Mouse (Mus musculus) midbrain, embryonic 11.5 days (tissue): Measurements from ENCODE around the gene Ankrd54. TPM values are rescaled to one million over a fixed set of nuclear protein-coding genes. Genes with fewer than 3 reads are reported as not detected.

Experiments
- ATAC-seq: fragments of 200-750 bp; cut with Nextera tagmentation; 2 replicates; pipeline ENCODE4 v1.8.0; 2017; ENCODE audit warnings: moderate TSS enrichment, moderate library complexity; ENCODE audit not compliant: low FRiP score
- DNase-seq: peaks from one replicate; pipeline ENCODE4 v3.0.0; 2015; ENCODE audit warnings: low spot score; ENCODE audit errors: missing footprints
- H3K27ac ChIP-seq: fragments of 300-500 bp; sonication (generic); 2 replicates; pipeline ENCODE4 v1.5.1; 2014; ENCODE audit warnings: low read depth, low read length
- H3K27me3 ChIP-seq: fragments of 300-500 bp; sonication (generic); 2 replicates; pipeline ENCODE4 v1.6.1; 2014; ENCODE audit warnings: mild to moderate bottlenecking, low read length, moderate library complexity, mixed read lengths; ENCODE audit not compliant: control insufficient read depth, insufficient read depth
- H3K36me3 ChIP-seq: fragments of 300-500 bp; sonication (generic); 2 replicates; pipeline ENCODE4 v1.6.1; 2014; ENCODE audit warnings: mild to moderate bottlenecking, low read length, moderate library complexity, mixed read lengths; ENCODE audit not compliant: control insufficient read depth, insufficient read depth
- H3K4me1 ChIP-seq: fragments of 300-500 bp; sonication (generic); 2 replicates; pipeline ENCODE4 v1.6.1; 2014; ENCODE audit warnings: low read length; ENCODE audit not compliant: control insufficient read depth, insufficient read depth
- H3K4me2 ChIP-seq: fragments of 300-500 bp; sonication (generic); 2 replicates; pipeline ENCODE4 v1.6.1; 2014; ENCODE audit warnings: mild to moderate bottlenecking, moderate library complexity
- H3K4me3 ChIP-seq: fragments of 300-500 bp; sonication (generic); 2 replicates; pipeline ENCODE4 v1.5.1; 2014; ENCODE audit warnings: low read depth, low read length
- H3K9ac ChIP-seq: fragments of 300-500 bp; sonication (generic); 2 replicates; pipeline ENCODE4 v1.6.1; 2014; ENCODE audit warnings: low read length
- H3K9me3 ChIP-seq: fragments of 300-500 bp; sonication (generic); 2 replicates; pipeline ENCODE4 v1.6.1; 2016; ENCODE audit warnings: low read length; ENCODE audit not compliant: control insufficient read depth
- WGBS: fragments of 180-500 bp; shearing (Covaris S2); extraction: QIAGEN DNeasy Blood & Tissue Kit; methylation state at CpG from one replicate; pipeline ENCODE4 v1.1.7; 2014; 5-methylcytosine and 5-hydroxymethylcytosine counted together
- polyA plus RNA-seq: library from polyadenylated mRNA; unstranded; fragments of >200 nt; fragmentation: Nextera tagmentation; extraction: Ambion mirVana; gene quantifications from 2 replicates; pipeline ENCODE4 v1.2.1, GENCODE M21; 2014

Ankrd54 gene
- polyA plus RNA-seq, 1 experiment from 2014 or later, result 53.5 TPM

- H3K27me3 ChIP-seq, result no peaks in the 10 kb centered on the region
- no peak overlapping the region for H3K4me2 ChIP-seq
- no peak overlapping the region for H3K27ac ChIP-seq
- ATAC-seq (no peak), DNase-seq (no peak)
- H3K9ac ChIP-seq, result no peak overlapping the region
- H3K4me3 ChIP-seq, result no peak overlapping the region
- no peaks in the 10 kb centered on the region for H3K9me3 ChIP-seq
- peaks cover 3% of the 10 kb centered on the region for H3K4me1 ChIP-seq
- H3K36me3 ChIP-seq, result no peaks in the 10 kb centered on the region
- 70% methylated on average over 10 of the region's 10 CpGs for WGBS
Measured at GRCm38 (mm10) chr15:79103264-79103663, 40.6 kb upstream of the Ankrd54 start.

DNA sequence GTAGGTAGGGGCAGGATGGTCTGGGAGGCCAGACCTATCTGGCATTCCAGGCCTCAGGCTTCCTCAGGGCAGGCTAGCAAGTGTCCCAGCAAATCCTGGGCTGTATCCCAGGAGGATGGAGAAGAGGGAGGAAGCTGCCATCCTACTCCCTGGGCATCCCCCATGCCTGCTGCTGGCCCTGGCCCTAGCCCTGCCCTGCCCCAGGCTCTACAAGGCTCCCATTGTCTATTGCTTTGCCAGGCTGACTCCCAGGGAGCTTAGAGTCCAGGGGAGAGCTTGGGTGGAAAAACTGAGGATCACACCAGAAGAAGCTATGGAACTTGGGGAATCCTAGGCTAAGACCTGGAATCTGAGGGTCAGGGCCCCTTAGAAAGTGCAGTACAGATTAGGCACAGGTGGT is 38.8 kb upstream of the Ankrd54 start:
- Histone ChIP-seq H3K4me3 (no peak overlapping the region), H3K9me3 (no peaks in the 10 kb centered on the region), H3K27me3 (no peaks in the 10 kb centered on the region), H3K4me2 (no peak overlapping the region), H3K9ac (no peak overlapping the region), H3K4me1 (no peaks in the 10 kb centered on the region), H3K36me3 (no peaks in the 10 kb centered on the region), H3K27ac (no peak overlapping the region)
- ATAC-seq, result no peak
- DNase-seq, result no peak

DNA sequence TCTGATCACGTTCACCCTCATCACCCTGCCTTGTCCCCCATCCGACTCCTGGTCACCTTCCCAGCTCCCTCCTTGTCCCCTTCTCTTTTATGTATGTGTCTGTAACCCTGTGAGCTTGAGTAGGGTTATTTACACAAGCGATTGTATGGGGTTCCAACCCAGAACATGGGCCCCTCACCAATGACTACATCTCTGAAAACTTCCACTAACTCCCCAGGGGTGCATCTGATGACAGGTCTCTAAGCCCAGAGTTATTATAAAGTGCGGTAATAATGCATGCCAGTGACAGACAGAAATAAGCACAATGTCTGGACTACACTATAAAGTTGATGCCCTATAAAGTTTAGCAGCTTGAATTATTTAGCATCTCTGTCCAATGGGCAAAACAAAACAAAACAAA is 37.7 kb upstream of the Ankrd54 start:
- no peak overlapping the region for H3K27ac ChIP-seq
- H3K36me3 ChIP-seq, result no peaks in the 10 kb centered on the region; the same call in 1 of the 2 replicates
- DNase-seq (no peak), ATAC-seq (no peak)
- WGBS, result 76% methylated on average over 4 of the region's 4 CpGs
- H3K9ac ChIP-seq, result no peak overlapping the region
- no peaks in the 10 kb centered on the region for H3K9me3 ChIP-seq
- H3K27me3 ChIP-seq, result no peaks in the 10 kb centered on the region
- H3K4me3 ChIP-seq, result no peak overlapping the region
- H3K4me1 ChIP-seq, result no peaks in the 10 kb centered on the region
- no peak overlapping the region for H3K4me2 ChIP-seq

- H3K4me3 ChIP-seq, result no peak overlapping the region
- H3K27me3 ChIP-seq, result no peaks in the 10 kb centered on the region
- H3K4me1 ChIP-seq, result no peaks in the 10 kb centered on the region
- H3K9ac ChIP-seq, result no peak overlapping the region
- H3K4me2 ChIP-seq, result no peak overlapping the region
- H3K9me3 ChIP-seq, result no peaks in the 10 kb centered on the region
- no peak for ATAC-seq
- H3K36me3 ChIP-seq, result no peaks in the 10 kb centered on the region; the same call in 1 of the 2 replicates
- H3K27ac ChIP-seq, result no peak overlapping the region
- no peak for DNase-seq
- WGBS, result 57% methylated on average over 4 of the region's 4 CpGs
Measured at GRCm38 (mm10) chr15:79099456-79099855, 36.8 kb upstream of the Ankrd54 start.

DNA sequence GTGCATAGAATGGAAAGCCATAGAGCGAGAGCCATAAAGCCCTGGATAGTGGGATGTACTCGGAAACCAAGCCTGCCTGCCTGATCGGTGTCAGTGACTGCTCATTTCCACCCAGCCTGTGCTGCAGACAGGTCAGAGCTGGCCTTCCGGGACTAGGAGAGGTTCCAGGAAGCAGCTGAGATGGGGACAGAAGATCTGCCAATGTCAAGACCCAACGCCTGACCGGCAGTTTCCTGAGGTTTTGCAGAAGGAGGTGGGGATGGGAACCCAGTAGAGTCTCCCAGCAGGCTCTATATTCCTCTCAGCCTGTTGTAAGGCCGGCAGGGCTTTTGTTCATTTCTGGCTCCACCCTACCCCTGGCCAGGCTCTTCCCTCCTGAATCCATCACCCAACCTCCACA is 36.2 kb upstream of the Ankrd54 start:
- H3K27ac ChIP-seq, result no peak overlapping the region
- 58% methylated on average over 7 of the region's 7 CpGs for WGBS
- no peak for ATAC-seq

DNA sequence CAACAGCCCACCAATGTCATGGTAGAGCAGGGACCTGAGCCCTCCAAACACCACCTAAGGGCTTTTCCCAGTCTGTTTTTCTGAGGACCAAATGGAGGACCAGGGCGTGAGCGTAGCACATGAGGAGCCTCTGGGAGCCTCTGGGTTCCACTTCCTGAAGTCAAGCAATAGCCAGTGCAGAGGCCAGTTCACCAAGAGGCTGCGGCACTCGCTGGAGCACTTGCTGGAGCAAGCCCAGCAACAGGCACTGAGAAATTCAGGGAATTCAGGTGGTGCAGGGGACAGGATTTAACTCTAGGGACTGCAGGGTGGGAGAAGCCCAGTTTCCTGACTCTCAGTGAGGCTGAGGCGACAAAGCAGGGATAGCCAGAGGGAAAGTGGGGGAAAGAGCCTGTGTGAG is 35.5 kb upstream of the Ankrd54 start:
- no peak for DNase-seq
- Histone ChIP-seq H3K36me3 (peaks cover 12% of the 10 kb centered on the region; the same call in 1 of the 2 replicates), H3K9ac (no peak overlapping the region), H3K9me3 (no peaks in the 10 kb centered on the region), H3K27ac (no peak overlapping the region), H3K4me3 (no peak overlapping the region), H3K4me1 (no peaks in the 10 kb centered on the region), H3K4me2 (no peak overlapping the region), H3K27me3 (no peaks in the 10 kb centered on the region)
- no peak for ATAC-seq
- 71% methylated on average over 5 of the region's 5 CpGs for WGBS

More for the DNA sequence above, 36.2 kb upstream of the Ankrd54 start:
- Histone ChIP-seq H3K9ac (no peak overlapping the region), H3K27me3 (no peaks in the 10 kb centered on the region), H3K4me1 (no peaks in the 10 kb centered on the region), H3K4me3 (no peak overlapping the region), H3K36me3 (peaks cover 6% of the 10 kb centered on the region; the same call in 1 of the 2 replicates), H3K4me2 (no peak overlapping the region), H3K9me3 (no peaks in the 10 kb centered on the region)
- no peak for DNase-seq

DNA sequence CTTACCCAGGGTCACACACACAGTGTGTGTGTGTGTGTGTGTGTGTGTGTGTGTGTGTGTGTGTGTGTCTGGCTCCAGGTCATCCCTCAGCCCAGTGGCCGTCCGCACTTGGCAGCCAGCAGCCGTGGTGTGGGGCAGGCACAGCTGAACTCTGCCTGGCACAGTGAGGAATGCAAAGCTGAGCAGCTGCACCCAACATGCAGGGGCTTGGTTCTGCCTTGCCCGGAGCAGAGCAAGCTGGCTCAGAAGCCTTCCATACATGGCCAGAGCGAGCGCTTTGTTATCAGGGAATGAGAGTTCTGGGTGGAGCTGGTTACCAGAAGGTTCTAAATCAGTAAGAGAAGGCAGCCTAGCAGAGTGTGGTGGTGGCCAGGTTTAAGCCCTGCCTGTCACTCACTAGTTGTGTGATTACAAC is 34.9 kb upstream of the Ankrd54 start:
- Histone ChIP-seq H3K27me3 (no peaks in the 10 kb centered on the region), H3K4me3 (no peak overlapping the region), H3K27ac (no peak overlapping the region), H3K4me1 (no peaks in the 10 kb centered on the region), H3K9ac (no peak overlapping the region), H3K9me3 (no peaks in the 10 kb centered on the region), H3K4me2 (no peak overlapping the region), H3K36me3 (peaks cover 12% of the 10 kb centered on the region; the same call in 1 of the 2 replicates)
- DNase-seq (no peak), ATAC-seq (no peak)
- 65% methylated on average over 6 of the region's 6 CpGs for WGBS

DNA sequence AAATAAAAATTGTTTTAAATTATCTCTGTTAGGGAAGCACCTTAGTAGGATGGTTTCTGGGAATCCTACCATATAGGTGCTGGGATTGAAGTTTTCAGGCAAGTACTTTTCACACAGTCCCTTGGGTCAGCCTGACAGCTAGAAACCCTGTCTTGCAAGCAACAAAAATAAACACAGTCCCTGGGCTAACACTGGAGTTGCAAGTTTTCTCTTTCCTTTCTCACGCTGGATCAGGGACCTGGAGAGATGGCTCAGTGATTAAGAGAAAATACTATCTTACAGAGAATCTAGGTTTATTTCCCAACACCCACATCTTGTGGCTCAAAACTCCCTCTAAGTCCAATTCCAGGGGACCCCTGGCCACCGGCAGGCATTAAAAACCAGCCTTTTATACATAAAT is 34.4 kb upstream of the Ankrd54 start:
- H3K4me3 ChIP-seq, result no peak overlapping the region
- H3K27me3 ChIP-seq, result no peaks in the 10 kb centered on the region
- H3K9me3 ChIP-seq, result no peaks in the 10 kb centered on the region
- H3K27ac ChIP-seq, result no peak overlapping the region
- WGBS, result 45% methylated on average over 2 of the region's 2 CpGs
- no peak overlapping the region for H3K4me2 ChIP-seq
- DNase-seq, result no peak
- H3K36me3 ChIP-seq, result peaks cover 15% of the 10 kb centered on the region; the same call in 1 of the 2 replicates
- ATAC-seq, result no peak
- H3K9ac ChIP-seq, result no peak overlapping the region
- no peaks in the 10 kb centered on the region for H3K4me1 ChIP-seq

DNA sequence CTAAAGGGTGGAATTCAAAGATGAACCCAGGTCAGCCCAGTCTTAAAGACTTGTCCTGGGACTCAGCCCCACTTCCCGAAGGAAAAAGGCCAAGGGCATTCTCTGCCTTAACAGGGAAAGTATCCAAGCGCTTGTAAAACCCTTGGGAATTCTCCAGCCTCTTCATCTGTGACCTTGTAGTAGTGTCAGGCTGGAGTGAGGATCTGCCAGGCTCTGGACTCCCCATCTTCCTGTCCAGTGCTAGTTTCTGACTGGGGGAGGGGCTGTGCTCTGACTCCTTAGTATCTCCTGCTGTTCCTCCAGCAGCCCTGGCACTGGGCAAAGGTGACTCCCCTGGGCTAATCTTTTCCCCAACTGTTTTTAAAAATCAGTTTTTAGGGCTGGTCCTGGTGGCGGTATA is 33.9 kb upstream of the Ankrd54 start:
- no peak for ATAC-seq
- H3K4me2 ChIP-seq, result no peak overlapping the region
- H3K36me3 ChIP-seq, result peaks cover 16% of the 10 kb centered on the region; the same call in 1 of the 2 replicates
- H3K27ac ChIP-seq, result no peak overlapping the region
- H3K4me3 ChIP-seq, result no peak overlapping the region
- no peak for DNase-seq
- 75% methylated on average over 3 of the region's 3 CpGs for WGBS
- no peak overlapping the region for H3K9ac ChIP-seq
- no peaks in the 10 kb centered on the region for H3K27me3 ChIP-seq
- no peaks in the 10 kb centered on the region for H3K9me3 ChIP-seq
- no peaks in the 10 kb centered on the region for H3K4me1 ChIP-seq

DNA sequence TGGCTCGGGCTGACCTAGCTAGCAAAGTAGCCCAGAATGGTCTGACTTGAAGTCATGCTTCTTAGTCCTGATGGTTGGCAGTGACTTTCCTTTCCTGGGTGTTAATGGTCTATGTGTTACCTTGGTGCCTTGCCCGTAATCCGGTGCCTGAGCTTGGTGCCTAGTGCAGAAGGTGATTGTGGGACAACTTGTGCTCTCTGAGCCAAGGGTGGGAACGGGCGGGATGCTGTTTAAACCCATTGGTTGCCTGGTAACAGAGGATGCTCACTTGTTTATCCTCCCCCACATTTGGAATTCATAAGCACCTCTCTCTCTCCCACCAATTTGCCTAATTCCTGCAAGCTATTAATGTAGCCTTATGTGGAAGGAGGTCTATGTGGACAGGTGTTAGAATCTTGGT is 32.8 kb upstream of the Ankrd54 start:
- H3K4me3 ChIP-seq, result no peak overlapping the region
- WGBS, result 89% methylated on average over 5 of the region's 5 CpGs
- no peak overlapping the region for H3K27ac ChIP-seq
- no peaks in the 10 kb centered on the region for H3K9me3 ChIP-seq
- no peaks in the 10 kb centered on the region for H3K27me3 ChIP-seq
- no peaks in the 10 kb centered on the region for H3K4me1 ChIP-seq
- no peak overlapping the region for H3K4me2 ChIP-seq
- no peak for ATAC-seq
- no peak overlapping the region for H3K9ac ChIP-seq
- H3K36me3 ChIP-seq, result peaks cover 22% of the 10 kb centered on the region; the same call in 1 of the 2 replicates
- no peak for DNase-seq
